Mouse (Mus musculus) stomach, embryonic 16.5 days (tissue): ENCODE measurements around the gene Sh3bp1. TPM values are rescaled to one million over a fixed set of nuclear protein-coding genes. Genes with fewer than 3 reads are reported as not detected.

Experiments
- ATAC-seq: fragments of 200-750 bp; cut with Nextera tagmentation; 2 replicates; pipeline ENCODE4 v1.8.0; 2017; ENCODE audit warnings: moderate number of reproducible peaks, moderate TSS enrichment; ENCODE audit not compliant: insufficient read depth, low FRiP score
- H3K27ac ChIP-seq: fragments of 300-500 bp; sonication (generic); 2 replicates; pipeline ENCODE4 v1.5.1; 2014; ENCODE audit warnings: low read length
- H3K27me3 ChIP-seq: fragments of 300-500 bp; sonication (generic); 2 replicates; pipeline ENCODE4 v1.6.1; 2014; ENCODE audit warnings: low read length, control low read depth, mixed read lengths; ENCODE audit not compliant: control insufficient read depth, insufficient read depth
- H3K36me3 ChIP-seq: fragments of 300-500 bp; sonication (generic); 2 replicates; pipeline ENCODE4 v1.6.1; 2014; ENCODE audit warnings: low read length; ENCODE audit not compliant: control insufficient read depth, insufficient read depth
- H3K4me1 ChIP-seq: fragments of 300-500 bp; sonication (generic); 2 replicates; pipeline ENCODE4 v1.6.1; 2014; ENCODE audit warnings: low read length, control low read depth, mixed read lengths; ENCODE audit not compliant: control insufficient read depth, insufficient read depth
- H3K4me2 ChIP-seq: fragments of 300-500 bp; sonication (generic); 2 replicates; pipeline ENCODE4 v1.6.1; 2014; ENCODE audit warnings: low read depth, low read length, mixed read lengths
- H3K4me3 ChIP-seq: fragments of 300-500 bp; sonication (generic); replicated peaks from 2 replicates; pipeline ENCODE4 v1.5.1; 2014; ENCODE audit warnings: mild to moderate bottlenecking, low read length
- H3K9ac ChIP-seq: fragments of 300-500 bp; sonication (generic); 2 replicates; pipeline ENCODE4 v1.6.1; 2014; ENCODE audit warnings: low read length
- H3K9me3 ChIP-seq: fragments of 300-500 bp; sonication (generic); replicated peaks from 2 replicates; pipeline ENCODE4 v1.6.1; 2016; ENCODE audit warnings: low read length, control low read depth; ENCODE audit not compliant: control insufficient read depth
- WGBS: fragments of 180-500 bp; shearing (Covaris S2); extraction: QIAGEN DNeasy Blood & Tissue Kit; methylation state at CpG from one replicate; pipeline ENCODE4 v1.1.7; 2014; 5-methylcytosine and 5-hydroxymethylcytosine counted together
- polyA plus RNA-seq: library from polyadenylated mRNA; unstranded; fragments of >200 nt; fragmentation: Nextera tagmentation; extraction: Ambion mirVana; gene quantifications from 2 replicates; pipeline ENCODE4 v1.2.1, GENCODE M21; 2015

Gene Sh3bp1
- polyA plus RNA-seq, 1 experiment from 2014 or later = 42.1 TPM

- 85% methylated on average over 13 of the region's 13 CpGs for WGBS
- Histone ChIP-seq H3K9me3 (no peaks in the 10 kb centered on the region), H3K4me2 (no peak overlapping the region), H3K4me1 (peaks cover 13% of the 10 kb centered on the region; the same call in 1 of the 2 replicates), H3K36me3 (no peaks in the 10 kb centered on the region), H3K27me3 (no peaks in the 10 kb centered on the region), H3K9ac (no peak overlapping the region), H3K27ac (no peak overlapping the region), H3K4me3 (no peak overlapping the region)
- ATAC-seq = no peak
Observed at GRCm38 (mm10) chr15:78940325-78940724, 40.8 kb downstream of the Sh3bp1 start.

DNA sequence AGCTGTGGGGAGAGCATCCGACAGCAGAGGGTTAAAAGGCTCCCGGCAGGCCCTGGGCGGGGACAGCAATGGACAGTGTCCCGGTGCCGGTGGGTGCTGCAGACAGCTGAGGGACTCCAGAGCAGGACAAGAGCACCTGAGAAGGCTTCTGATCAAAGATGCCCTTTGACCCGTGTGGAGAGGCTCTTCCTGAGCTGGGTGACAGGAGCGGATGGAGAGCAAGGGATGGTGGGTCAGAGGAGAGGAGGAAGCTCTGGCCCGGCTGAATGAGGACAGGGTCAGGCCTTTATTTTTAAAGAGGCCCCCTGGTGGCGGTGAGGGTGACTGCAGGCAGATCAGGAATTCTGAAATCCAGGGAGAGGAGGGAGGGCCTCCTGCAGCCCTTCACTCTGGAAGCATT lies 43.1 kb downstream of the Sh3bp1 start:
- Histone ChIP-seq H3K9me3 (no peaks in the 10 kb centered on the region), H3K4me3 (peak overlapping the region; percentile 47), H3K9ac (peak overlapping the region; percentile 74), H3K27ac (no peak overlapping the region; the same call in 1 of the 2 replicates), H3K27me3 (no peaks in the 10 kb centered on the region), H3K4me1 (peaks cover 11% of the 10 kb centered on the region; the same call in 1 of the 2 replicates), H3K4me2 (peak overlapping the region; percentile 60), H3K36me3 (no peaks in the 10 kb centered on the region)
- ATAC-seq = peak; percentile 74
- 3% methylated on average over 9 of the region's 9 CpGs for WGBS

DNA sequence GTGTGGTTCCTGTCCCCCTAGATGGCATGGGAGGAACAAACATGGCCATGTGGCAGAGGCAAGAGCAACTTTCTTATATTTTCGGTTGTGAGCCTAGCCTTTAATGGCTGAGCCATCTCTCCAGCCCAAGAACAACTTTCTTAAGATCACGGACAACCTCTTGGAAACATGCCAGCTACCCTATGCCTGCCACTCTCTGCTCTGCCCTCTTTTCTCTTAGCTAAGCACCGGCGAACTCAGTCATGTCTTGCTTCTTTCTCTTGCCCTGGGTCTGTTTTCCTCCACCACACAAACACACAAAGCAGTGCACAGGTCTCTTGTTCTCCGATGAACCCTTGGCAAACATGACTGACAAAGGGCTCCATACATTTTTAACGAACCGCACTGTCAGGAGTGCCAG lies 46.7 kb downstream of the Sh3bp1 start:
- WGBS = 58% methylated on average over 7 of the region's 7 CpGs

GRCm38 (mm10) chr15:78947657-78948056 lies 48.1 kb downstream of the Sh3bp1 start, which contains the start of gene Triobp:
Gene Triobp (plus strand): TSS chr15:78947724.
- Histone ChIP-seq H3K9ac (peak within 1 kb of the TSS; percentile 59), H3K27me3 (no peaks in the 10 kb centered on the region), H3K27ac (peak within 1 kb of the TSS; percentile 25; the same call in 1 of the 2 replicates), H3K36me3 (no peaks in the 10 kb centered on the region), H3K4me1 (peaks cover 11% of the 10 kb centered on the region; the same call in 1 of the 2 replicates), H3K4me3 (peak within 1 kb of the TSS; percentile 48), H3K9me3 (no peaks in the 10 kb centered on the region), H3K4me2 (peak within 1 kb of the TSS; percentile 69)
- ATAC-seq = peak; percentile 98
- under 1% methylated on average over 24 of the region's 24 CpGs for WGBS

More for the DNA sequence above, 46.7 kb downstream of the Sh3bp1 start:
- H3K9ac ChIP-seq = no peak overlapping the region
- H3K4me1 ChIP-seq = peaks cover 14% of the 10 kb centered on the region; the same call in 1 of the 2 replicates
- ATAC-seq = no peak
- H3K27me3 ChIP-seq = no peaks in the 10 kb centered on the region
- no peak overlapping the region for H3K27ac ChIP-seq
- no peaks in the 10 kb centered on the region for H3K9me3 ChIP-seq
- no peaks in the 10 kb centered on the region for H3K36me3 ChIP-seq
- no peak overlapping the region for H3K4me2 ChIP-seq
- no peak overlapping the region for H3K4me3 ChIP-seq

- WGBS = 6% methylated on average over 11 of the region's 11 CpGs
- no peak for ATAC-seq
- Histone ChIP-seq H3K4me3 (peak overlapping the region; percentile 48), H3K4me2 (peak overlapping the region; percentile 69), H3K9me3 (no peaks in the 10 kb centered on the region), H3K9ac (peak overlapping the region; percentile 59), H3K4me1 (peaks cover 11% of the 10 kb centered on the region; the same call in 1 of the 2 replicates), H3K27ac (peak overlapping the region; percentile 4; the same call in 1 of the 2 replicates), H3K27me3 (no peaks in the 10 kb centered on the region), H3K36me3 (no peaks in the 10 kb centered on the region)
Observed at GRCm38 (mm10) chr15:78948152-78948725, 48.7 kb downstream of the Sh3bp1 start.

- H3K4me3 ChIP-seq = no peak overlapping the region
- 96% methylated on average over 3 of the region's 3 CpGs for WGBS
- H3K4me2 ChIP-seq = no peak overlapping the region
- no peaks in the 10 kb centered on the region for H3K27me3 ChIP-seq
- no peaks in the 10 kb centered on the region for H3K36me3 ChIP-seq
- no peaks in the 10 kb centered on the region for H3K9me3 ChIP-seq
- H3K27ac ChIP-seq = no peak overlapping the region
- peaks cover 11% of the 10 kb centered on the region; the same call in 1 of the 2 replicates for H3K4me1 ChIP-seq
- no peak for ATAC-seq
- no peak overlapping the region for H3K9ac ChIP-seq
Observed at GRCm38 (mm10) chr15:78948883-78949282, 49.3 kb downstream of the Sh3bp1 start.

DNA sequence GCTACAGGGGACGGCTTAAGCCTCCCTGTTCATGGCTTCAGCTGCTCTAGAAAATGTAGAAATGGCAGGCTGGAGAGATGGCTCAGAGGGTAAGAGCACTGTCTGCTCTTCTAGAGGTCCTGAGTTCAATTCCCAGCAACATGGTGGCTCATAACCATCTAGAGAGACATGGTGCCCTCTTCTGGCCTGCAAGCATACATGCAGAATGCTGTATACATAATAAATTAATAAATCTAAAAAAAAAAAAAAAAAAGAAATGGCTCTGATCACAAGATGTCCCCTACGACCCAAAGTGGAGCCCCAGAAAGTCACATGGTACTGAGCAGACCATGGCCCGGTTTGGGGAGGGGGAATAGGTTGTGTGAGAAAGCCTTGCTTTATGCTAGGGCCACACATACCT lies 56.1 kb downstream of the Sh3bp1 start:
- Histone ChIP-seq H3K4me2 (no peak overlapping the region), H3K27ac (no peak overlapping the region), H3K4me1 (peaks cover 8% of the 10 kb centered on the region; the same call in 1 of the 2 replicates), H3K27me3 (no peaks in the 10 kb centered on the region), H3K4me3 (no peak overlapping the region), H3K9me3 (no peaks in the 10 kb centered on the region), H3K36me3 (no peaks in the 10 kb centered on the region), H3K9ac (no peak overlapping the region)
- 73% methylated on average over 3 of the region's 3 CpGs for WGBS
- ATAC-seq = no peak

DNA sequence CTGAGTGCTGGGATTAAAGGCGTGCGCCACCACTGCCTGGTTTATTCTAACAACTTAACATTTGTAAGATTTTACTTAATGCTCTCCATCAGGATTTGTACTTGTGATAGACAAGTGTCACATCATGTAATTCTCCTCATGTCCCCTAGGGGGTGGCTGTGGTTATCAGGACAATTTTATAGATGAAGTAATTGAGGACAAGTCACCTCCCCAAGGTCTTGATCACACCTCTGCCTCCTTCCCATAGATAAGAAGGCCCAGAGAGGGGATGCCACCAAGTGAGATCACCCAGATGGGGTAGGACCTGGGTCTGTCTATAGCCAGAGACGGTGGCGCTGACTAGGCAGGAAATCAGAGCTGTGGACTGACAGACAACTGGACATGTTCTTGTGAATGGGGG lies 56.8 kb downstream of the Sh3bp1 start:
- 74% methylated on average over 4 of the region's 4 CpGs for WGBS
- no peaks in the 10 kb centered on the region for H3K36me3 ChIP-seq
- H3K27me3 ChIP-seq = no peaks in the 10 kb centered on the region
- no peak overlapping the region for H3K27ac ChIP-seq
- no peak overlapping the region for H3K9ac ChIP-seq
- peaks cover 8% of the 10 kb centered on the region; the same call in 1 of the 2 replicates for H3K4me1 ChIP-seq
- no peaks in the 10 kb centered on the region for H3K9me3 ChIP-seq
- no peak overlapping the region for H3K4me2 ChIP-seq
- H3K4me3 ChIP-seq = no peak overlapping the region
- ATAC-seq = no peak

GRCm38 (mm10) chr15:78957021-78957420 lies 57.5 kb downstream of the Sh3bp1 start:
- 46% methylated on average over 15 of the region's 15 CpGs for WGBS
- no peaks in the 10 kb centered on the region for H3K27me3 ChIP-seq
- no peaks in the 10 kb centered on the region for H3K9me3 ChIP-seq
- no peak for ATAC-seq
- H3K4me3 ChIP-seq = no peak overlapping the region
- H3K9ac ChIP-seq = peak overlapping the region; percentile 42; the same call in 1 of the 2 replicates
- H3K4me2 ChIP-seq = no peak overlapping the region
- H3K4me1 ChIP-seq = peaks cover 8% of the 10 kb centered on the region; the same call in 1 of the 2 replicates
- H3K27ac ChIP-seq = no peak overlapping the region
- no peaks in the 10 kb centered on the region for H3K36me3 ChIP-seq
